Mouse (Mus musculus) intestine, postnatal 0 days (tissue): ENCODE data around the gene Hjurp. TPM values are rescaled to one million over a fixed set of nuclear protein-coding genes. Genes with fewer than 3 reads are reported as not detected.

Source experiments
- ATAC-seq: fragments of 200-750 bp; cut with Nextera tagmentation; 2 replicates; pipeline ENCODE4 v1.8.0; 2017; ENCODE audit warnings: mild to moderate bottlenecking, moderate TSS enrichment, moderate library complexity
- H3K27ac ChIP-seq: fragments of 300-500 bp; sonication (generic); 2 replicates; pipeline ENCODE4 v1.5.1; 2014; ENCODE audit warnings: mild to moderate bottlenecking, low read depth, low read length, moderate library complexity
- H3K27me3 ChIP-seq: fragments of 300-500 bp; sonication (generic); replicated peaks from 2 replicates; pipeline ENCODE4 v1.6.1; 2014; ENCODE audit warnings: low read length, mixed read lengths; ENCODE audit not compliant: control insufficient read depth, insufficient read depth
- H3K36me3 ChIP-seq: fragments of 300-500 bp; sonication (generic); 2 replicates; pipeline ENCODE4 v1.6.1; 2014; ENCODE audit warnings: mild to moderate bottlenecking, moderate library complexity; ENCODE audit not compliant: control insufficient read depth, insufficient read depth
- H3K4me1 ChIP-seq: fragments of 300-500 bp; sonication (generic); replicated peaks from 2 replicates; pipeline ENCODE4 v1.6.1; 2014; ENCODE audit warnings: antibody characterized with exemption, low read length, mixed read lengths; ENCODE audit not compliant: control insufficient read depth, insufficient read depth
- H3K4me2 ChIP-seq: fragments of 300-500 bp; sonication (generic); replicated peaks from 2 replicates; pipeline ENCODE4 v1.6.1; 2014; ENCODE audit warnings: low read depth, mild to moderate bottlenecking, moderate library complexity
- H3K4me3 ChIP-seq: fragments of 300-500 bp; sonication (generic); 2 replicates; pipeline ENCODE4 v1.5.1; 2014; ENCODE audit warnings: low read depth, low read length
- H3K9ac ChIP-seq: fragments of 300-500 bp; sonication (generic); 2 replicates; pipeline ENCODE4 v1.6.1; 2014; ENCODE audit warnings: mild to moderate bottlenecking, low read depth, low read length
- H3K9me3 ChIP-seq: fragments of 300-500 bp; sonication (generic); 2 replicates; pipeline ENCODE4 v1.6.1; 2016; ENCODE audit warnings: mixed run types; ENCODE audit not compliant: control insufficient read depth
- CTCF ChIP-seq: sonication (generic); IDR thresholded peaks from 2 replicates; pipeline ENCODE4 v1.5.1; 2016; ENCODE audit warnings: low read depth, mild to moderate bottlenecking, control low read depth, antibody characterized with exemption, moderate library complexity
- WGBS: fragments of 180-500 bp; shearing (Covaris S2); extraction: QIAGEN DNeasy Blood & Tissue Kit; methylation state at CpG from one replicate; pipeline ENCODE4 v1.1.7; 2014; 5-methylcytosine and 5-hydroxymethylcytosine counted together
- polyA plus RNA-seq: library from polyadenylated mRNA; unstranded; fragments of >200 nt; fragmentation: Nextera tagmentation; extraction: Ambion mirVana; gene quantifications from 2 replicates; pipeline ENCODE4 v1.2.1, GENCODE M21; 2015

The Hjurp gene
- polyA plus RNA-seq, 1 experiment from 2014 or later, result 29.1 TPM

- Histone ChIP-seq H3K36me3 (no peaks in the 10 kb centered on the region), H3K4me3 (no peak overlapping the region), H3K9ac (no peak overlapping the region), H3K9me3 (peaks cover 35% of the 10 kb centered on the region), H3K27me3 (no peaks in the 10 kb centered on the region), H3K4me2 (no peak overlapping the region), H3K4me1 (no peaks in the 10 kb centered on the region), H3K27ac (no peak overlapping the region)
- TF ChIP-seq CTCF, result no peak
- ATAC-seq, result no peak
- 76% methylated on average over 2 of the region's 2 CpGs for WGBS
Measured at GRCm38 (mm10) chr1:88299529-88299945, 22.1 kb upstream of the Hjurp start.

- WGBS, result 63% methylated on average over 4 of the region's 4 CpGs
- Histone ChIP-seq H3K4me2 (no peak overlapping the region), H3K4me3 (no peak overlapping the region), H3K36me3 (no peaks in the 10 kb centered on the region), H3K27me3 (no peaks in the 10 kb centered on the region), H3K9me3 (peaks cover 30% of the 10 kb centered on the region), H3K27ac (no peak overlapping the region), H3K4me1 (no peaks in the 10 kb centered on the region), H3K9ac (no peak overlapping the region)
- ATAC-seq, result no peak
- no peak for TF ChIP-seq CTCF
Measured at GRCm38 (mm10) chr1:88298686-88299528, 21.5 kb upstream of the Hjurp start.

GRCm38 (mm10) chr1:88297480-88298258 lies 20.2 kb upstream of the Hjurp start:
- no peak overlapping the region for H3K4me2 ChIP-seq
- TF ChIP-seq CTCF, result no peak
- ATAC-seq, result no peak
- no peak overlapping the region for H3K9ac ChIP-seq
- no peaks in the 10 kb centered on the region for H3K36me3 ChIP-seq
- no peak overlapping the region for H3K4me3 ChIP-seq
- WGBS, result 64% methylated on average over 7 of the region's 7 CpGs
- H3K9me3 ChIP-seq, result peaks cover 27% of the 10 kb centered on the region
- no peaks in the 10 kb centered on the region for H3K27me3 ChIP-seq
- no peak overlapping the region for H3K27ac ChIP-seq
- H3K4me1 ChIP-seq, result no peaks in the 10 kb centered on the region

GRCm38 (mm10) chr1:88296171-88296920 lies 18.9 kb upstream of the Hjurp start:
- TF ChIP-seq CTCF, result no peak
- Histone ChIP-seq H3K9ac (no peak overlapping the region), H3K9me3 (peaks cover 27% of the 10 kb centered on the region), H3K4me2 (no peak overlapping the region), H3K36me3 (no peaks in the 10 kb centered on the region), H3K27ac (no peak overlapping the region), H3K4me3 (no peak overlapping the region), H3K4me1 (no peaks in the 10 kb centered on the region), H3K27me3 (no peaks in the 10 kb centered on the region)
- WGBS, result 73% methylated on average over 4 of the region's 4 CpGs
- 0 out of 2 replicates have a peak, but pooled peaks have one; percentile 5 for ATAC-seq

GRCm38 (mm10) chr1:88294650-88295049 lies 17.2 kb upstream of the Hjurp start:
- no peaks in the 10 kb centered on the region for H3K4me1 ChIP-seq
- TF ChIP-seq CTCF, result no peak
- no peak overlapping the region for H3K4me2 ChIP-seq
- WGBS, result 13% methylated on average over 1 of the region's 1 CpGs
- H3K36me3 ChIP-seq, result no peaks in the 10 kb centered on the region
- H3K27me3 ChIP-seq, result no peaks in the 10 kb centered on the region
- no peak overlapping the region for H3K27ac ChIP-seq
- ATAC-seq, result no peak
- no peak overlapping the region for H3K4me3 ChIP-seq
- H3K9ac ChIP-seq, result no peak overlapping the region
- H3K9me3 ChIP-seq, result peaks cover 21% of the 10 kb centered on the region; the same call in 1 of the 2 replicates

- 54% methylated on average over 2 of the region's 2 CpGs for WGBS
- Histone ChIP-seq H3K9me3 (peaks cover 20% of the 10 kb centered on the region; the same call in 1 of the 2 replicates), H3K27ac (no peak overlapping the region), H3K4me3 (no peak overlapping the region), H3K4me2 (no peak overlapping the region), H3K9ac (no peak overlapping the region), H3K4me1 (no peaks in the 10 kb centered on the region), H3K36me3 (no peaks in the 10 kb centered on the region), H3K27me3 (no peaks in the 10 kb centered on the region)
- TF ChIP-seq CTCF, result no peak
- no peak for ATAC-seq
Measured at GRCm38 (mm10) chr1:88292057-88292456, 14.6 kb upstream of the Hjurp start.
